Mouse (Mus musculus): ENCODE measurements at regions not wholly inside any gene's neighbourhood (a gene's known extent, or its start where the extent isn't known, plus 50 kb on each side); places are given as distances from the start of the nearest gene placed in this dataset.

- no peak for TF ChIP-seq CTCF (IDR thresholded peaks at IDR 0.05; ENCODE audit: low read depth, low read length)
- TF ChIP-seq POLR2A (IDR thresholded peaks at IDR 0.05; ENCODE audit: extremely low read depth, insufficient read depth, low read length) = no peak
These were observed 293.0 kb downstream of the Lipi start for GRCm38 (mm10) chr16:75292736-75293428.

All from liver, adult 2 months (tissue).